Mouse (Mus musculus) forebrain, embryonic 16.5 days (tissue): ENCODE results near the gene Zfp709. TPM values are rescaled to one million over a fixed set of nuclear protein-coding genes. Genes with fewer than 3 reads are reported as not detected.
"Not testable (repeated sequence)": the region's sequence is repeated elsewhere in the genome, so short reads cannot be mapped to it uniquely, and the experiment has no call there.

Experiments
- ATAC-seq: fragments of 200-750 bp; cut with Nextera tagmentation; 2 replicates; pipeline ENCODE4 v1.8.0; 2017; ENCODE audit warnings: mild to moderate bottlenecking, moderate library complexity
- H3K27ac ChIP-seq: fragments of 300-500 bp; sonication (generic); 2 replicates; pipeline ENCODE4 v1.5.1; 2014; ENCODE audit warnings: low read length, control low read depth
- H3K27me3 ChIP-seq: fragments of 300-500 bp; sonication (generic); replicated peaks from 2 replicates; pipeline ENCODE4 v1.6.1; 2014; ENCODE audit warnings: low read length; ENCODE audit not compliant: control insufficient read depth, insufficient read depth
- H3K36me3 ChIP-seq: fragments of 300-500 bp; sonication (generic); 2 replicates; pipeline ENCODE4 v1.6.1; 2014; ENCODE audit not compliant: control insufficient read depth, insufficient read depth
- H3K4me1 ChIP-seq: fragments of 300-500 bp; sonication (generic); replicated peaks from 2 replicates; pipeline ENCODE4 v1.6.1; 2014; ENCODE audit warnings: low read length; ENCODE audit not compliant: control insufficient read depth, insufficient read depth
- H3K4me2 ChIP-seq: fragments of 300-500 bp; sonication (generic); 2 replicates; pipeline ENCODE4 v1.6.1; 2014; ENCODE audit warnings: mild to moderate bottlenecking, low read length, control low read depth
- H3K4me3 ChIP-seq: fragments of 300-500 bp; sonication (generic); replicated peaks from 2 replicates; pipeline ENCODE4 v1.5.1; 2014; ENCODE audit warnings: mild to moderate bottlenecking, low read length, control low read depth
- H3K9ac ChIP-seq: fragments of 300-500 bp; sonication (generic); replicated peaks from 2 replicates; pipeline ENCODE4 v1.6.1; 2014; ENCODE audit warnings: low read depth, low read length, control low read depth
- H3K9me3 ChIP-seq: fragments of 300-500 bp; sonication (generic); 2 replicates; pipeline ENCODE4 v1.6.1; 2016; ENCODE audit warnings: low read length; ENCODE audit not compliant: control insufficient read depth
- WGBS: fragments of 180-500 bp; shearing (Covaris S2); extraction: QIAGEN DNeasy Blood & Tissue Kit; methylation state at CpG from one replicate; pipeline ENCODE4 v1.1.7; 2014; 5-methylcytosine and 5-hydroxymethylcytosine counted together
- polyA plus RNA-seq: library from polyadenylated mRNA; unstranded; fragments of >200 nt; fragmentation: Nextera tagmentation; extraction: Ambion mirVana; gene quantifications from 2 replicates; pipeline ENCODE4 v1.2.1, GENCODE M21; 2015

Zfp709 gene
- polyA plus RNA-seq, 1 experiment from 2014 or later = 8.7 TPM

- Histone ChIP-seq H3K27me3 (no peaks in the 10 kb centered on the region), H3K9ac (no peak overlapping the region), H3K4me2 (no peak overlapping the region), H3K4me3 (no peak overlapping the region), H3K4me1 (peaks cover 4% of the 10 kb centered on the region; the same call in 1 of the 2 replicates), H3K36me3 (peaks cover 25% of the 10 kb centered on the region), H3K27ac (no peak overlapping the region), H3K9me3 (no peaks in the 10 kb centered on the region)
- no peak for ATAC-seq
- 90% methylated on average over 2 of the region's 2 CpGs for WGBS
Observed at GRCm38 (mm10) chr8:71912286-71912685, 30.5 kb downstream of the Zfp709 start.

GRCm38 (mm10) chr8:71922567-71923401 is 41.0 kb downstream of the Zfp709 start:
- ATAC-seq = peak; percentile 99
- Histone ChIP-seq H3K4me2 (peak overlapping the region; percentile 72), H3K27ac (peak overlapping the region; percentile 96), H3K4me3 (peak overlapping the region; percentile 91), H3K9me3 (no peaks in the 10 kb centered on the region), H3K9ac (peak overlapping the region; percentile 85), H3K36me3 (no peaks in the 10 kb centered on the region), H3K4me1 (0 out of 2 replicates have a peak, but pooled peaks cover 5% of the 10 kb centered on the region), H3K27me3 (no peaks in the 10 kb centered on the region)
- WGBS = under 1% methylated on average over 57 of the region's 57 CpGs

GRCm38 (mm10) chr8:71925791-71926190 is 44.0 kb downstream of the Zfp709 start:
- Histone ChIP-seq H3K27ac (no peak overlapping the region), H3K4me1 (0 out of 2 replicates have a peak, but pooled peaks cover 5% of the 10 kb centered on the region), H3K27me3 (no peaks in the 10 kb centered on the region), H3K4me2 (no peak overlapping the region), H3K9me3 (no peaks in the 10 kb centered on the region), H3K9ac (no peak overlapping the region), H3K4me3 (no peak overlapping the region), H3K36me3 (peaks cover 9% of the 10 kb centered on the region; the same call in 1 of the 2 replicates)
- no peak for ATAC-seq
- 97% methylated on average over 5 of the region's 5 CpGs for WGBS

GRCm38 (mm10) chr8:71926551-71926950 is 44.7 kb downstream of the Zfp709 start:
- H3K27ac ChIP-seq = no peak overlapping the region
- 93% methylated on average over 3 of the region's 3 CpGs for WGBS
- H3K36me3 ChIP-seq = peaks cover 13% of the 10 kb centered on the region
- ATAC-seq = no peak
- H3K4me1 ChIP-seq = 0 out of 2 replicates have a peak, but pooled peaks cover 5% of the 10 kb centered on the region
- no peak overlapping the region for H3K9ac ChIP-seq
- H3K4me2 ChIP-seq = no peak overlapping the region
- H3K9me3 ChIP-seq = no peaks in the 10 kb centered on the region
- no peaks in the 10 kb centered on the region for H3K27me3 ChIP-seq
- H3K4me3 ChIP-seq = no peak overlapping the region

DNA sequence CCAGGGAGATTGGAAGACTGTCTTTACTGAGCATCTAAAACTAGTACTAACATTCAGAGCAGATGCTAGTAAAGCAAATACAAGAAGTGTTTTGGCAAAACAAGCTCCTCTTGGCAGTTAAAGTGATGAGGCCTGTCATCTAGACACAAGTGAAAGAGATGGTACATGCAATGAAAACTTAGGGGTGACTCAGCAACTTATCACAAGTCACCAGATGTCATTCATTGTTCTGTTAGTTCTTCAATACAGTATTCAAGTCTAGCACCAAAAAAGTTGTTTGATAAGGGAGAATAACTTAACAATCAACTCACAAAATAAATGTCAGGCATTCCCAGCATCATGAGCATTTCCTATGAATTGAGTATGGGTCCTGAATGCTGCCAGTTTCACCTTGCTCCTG is 46.0 kb downstream of the Zfp709 start:
- no peaks in the 10 kb centered on the region for H3K27me3 ChIP-seq
- H3K4me1 ChIP-seq = 0 out of 2 replicates have a peak, but pooled peaks cover 5% of the 10 kb centered on the region
- no peak overlapping the region for H3K4me2 ChIP-seq
- H3K27ac ChIP-seq = no peak overlapping the region
- no peaks in the 10 kb centered on the region for H3K9me3 ChIP-seq
- ATAC-seq = no peak
- no peak overlapping the region for H3K9ac ChIP-seq
- peaks cover 14% of the 10 kb centered on the region for H3K36me3 ChIP-seq
- no peak overlapping the region for H3K4me3 ChIP-seq

DNA sequence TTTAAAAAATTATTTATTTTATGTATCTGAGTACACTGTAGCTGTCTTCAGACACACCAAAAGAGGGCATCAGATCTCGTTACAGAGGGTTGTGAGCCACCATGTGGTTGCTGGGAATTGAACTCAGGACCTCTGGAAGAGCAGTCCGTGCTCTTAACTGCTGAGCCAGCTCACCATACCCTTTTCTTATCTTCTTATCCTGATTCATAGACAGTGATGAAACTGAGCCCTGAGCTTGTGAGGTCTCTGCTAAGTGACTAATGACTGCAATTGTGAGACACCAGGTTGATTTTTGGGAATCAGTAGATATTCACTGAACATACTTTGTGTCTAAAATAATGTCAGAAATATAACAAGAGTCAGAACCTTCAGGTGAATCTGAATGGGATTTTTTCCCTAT is 56.2 kb downstream of the Zfp709 start:
- 90% methylated on average over 2 of the region's 2 CpGs for WGBS
- H3K4me2 ChIP-seq, H3K36me3 ChIP-seq, H3K4me1 ChIP-seq, H3K9ac ChIP-seq, H3K4me3 ChIP-seq, H3K9me3 ChIP-seq, H3K27me3 ChIP-seq, ATAC-seq, H3K27ac ChIP-seq: not testable (repeated sequence)

DNA sequence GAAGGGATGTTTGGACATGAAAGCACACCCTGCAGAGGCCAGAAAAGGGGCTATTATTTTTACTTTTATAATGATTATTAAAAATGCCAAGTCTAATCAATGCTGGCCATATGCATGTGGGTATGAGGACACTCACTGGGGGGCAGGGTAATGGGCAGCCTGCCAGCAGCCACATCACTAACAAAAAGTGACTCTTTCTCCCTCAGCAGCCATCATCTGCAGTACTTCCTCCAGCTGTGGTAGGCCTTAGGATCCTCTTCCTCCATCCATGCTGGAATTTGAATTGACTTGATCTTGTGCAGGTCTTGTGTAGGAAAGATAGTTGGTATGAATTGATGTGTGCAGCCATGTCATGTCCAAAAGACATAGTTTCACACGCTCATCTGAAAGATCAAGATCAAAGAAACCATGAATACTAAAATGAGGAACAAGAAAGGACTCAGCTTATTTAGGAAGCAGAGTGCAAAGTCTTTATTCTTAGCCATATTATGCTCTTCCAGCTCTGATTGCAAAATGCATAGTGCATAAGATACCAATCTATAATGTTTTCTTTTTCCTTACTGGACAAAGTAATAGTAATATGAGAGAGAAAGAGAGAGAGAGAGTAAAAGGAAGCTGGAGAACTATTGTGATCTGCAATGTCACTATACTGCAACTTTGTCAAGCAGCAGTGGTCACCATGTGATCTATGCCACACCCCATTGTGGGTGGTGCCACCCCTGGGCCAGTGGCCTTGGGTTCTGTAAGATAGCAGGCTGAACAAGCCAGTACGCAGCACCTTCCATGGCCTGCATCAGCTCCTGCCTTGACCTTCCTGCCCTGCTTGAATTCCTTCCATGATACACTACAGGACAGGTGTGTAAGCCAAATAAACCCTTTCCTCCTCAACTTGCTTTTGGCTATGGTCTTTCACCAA is 58.7 kb downstream of the Zfp709 start:
- Histone ChIP-seq H3K9ac (no peak overlapping the region), H3K27ac (no peak overlapping the region), H3K36me3 (no peaks in the 10 kb centered on the region), H3K4me2 (no peak overlapping the region), H3K4me3 (no peak overlapping the region), H3K9me3 (no peaks in the 10 kb centered on the region), H3K27me3 (no peaks in the 10 kb centered on the region), H3K4me1 (no peaks in the 10 kb centered on the region)
- ATAC-seq = no peak
- WGBS = 82% methylated on average over 2 of the region's 2 CpGs

GRCm38 (mm10) chr8:71941776-71942175 is 60.0 kb downstream of the Zfp709 start:
- Histone ChIP-seq H3K27ac (no peak overlapping the region), H3K9me3 (no peaks in the 10 kb centered on the region), H3K9ac (no peak overlapping the region), H3K4me2 (no peak overlapping the region), H3K36me3 (no peaks in the 10 kb centered on the region), H3K4me3 (no peak overlapping the region), H3K27me3 (peaks cover 5% of the 10 kb centered on the region; the same call in 1 of the 2 replicates), H3K4me1 (no peaks in the 10 kb centered on the region)
- 72% methylated on average over 1 of the region's 1 CpGs for WGBS
- no peak for ATAC-seq
